Mouse (Mus musculus): ENCODE data around the gene Ak7. TPM values are rescaled to one million over a fixed set of nuclear protein-coding genes. Genes with fewer than 3 reads are reported as not detected.

The Ak7 gene
- total RNA-seq, 2 experiments from 2014 or later: not detected

DNA sequence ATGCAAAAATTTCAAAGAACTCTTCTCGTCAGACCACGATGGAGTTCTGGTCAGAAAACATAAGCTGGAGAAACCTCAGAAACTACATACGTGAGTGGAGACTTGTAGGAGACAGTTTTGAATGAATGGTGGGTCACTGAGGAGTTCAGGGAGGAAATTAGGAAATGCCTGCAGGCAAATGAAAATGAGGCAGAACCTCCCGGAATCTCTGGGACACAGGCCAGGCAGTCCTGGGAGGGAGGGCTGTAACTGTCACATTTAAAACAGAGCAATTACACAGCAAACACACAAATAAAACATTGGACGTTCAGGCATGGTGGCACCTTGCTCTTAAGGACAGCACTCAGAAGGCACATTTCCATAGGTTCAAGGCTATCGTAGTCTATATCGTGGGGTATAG is 69.1 kb downstream of the Ak7 start:
- no peak for DNase-seq
- no peak overlapping the region for H3K27ac ChIP-seq
- H3K4me3 ChIP-seq: no peak overlapping the region
- TF ChIP-seq CTCF (IDR thresholded peaks at IDR 0.05): no peak
- intact Hi-C loops (cut with DNase I): no loop called here

DNA sequence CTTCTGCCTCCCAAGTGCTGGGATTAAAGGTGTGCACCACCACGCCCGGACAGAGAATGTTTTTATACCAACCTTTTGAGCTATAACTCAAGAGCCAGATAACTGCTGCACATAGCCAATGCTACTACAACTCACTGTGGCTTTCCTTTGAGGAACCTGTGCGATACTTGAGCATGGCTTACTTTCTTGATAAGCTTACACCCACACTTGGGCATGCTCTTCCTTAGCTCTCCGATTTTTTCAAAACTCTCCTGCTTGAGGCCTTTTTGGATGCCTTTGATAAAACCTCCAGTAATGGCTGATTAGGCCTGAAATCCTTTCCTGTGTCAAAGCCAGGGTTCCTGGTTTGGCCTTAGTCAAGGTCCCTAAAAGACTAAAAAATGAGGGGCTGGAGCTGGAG is 71.9 kb downstream of the Ak7 start:
- TF ChIP-seq CTCF (IDR thresholded peaks at IDR 0.05): no peak
- intact Hi-C loops (cut with DNase I): no loop called here
- Histone ChIP-seq H3K4me3 (no peak overlapping the region), H3K27ac (no peak overlapping the region)
- DNase-seq: no peak

DNA sequence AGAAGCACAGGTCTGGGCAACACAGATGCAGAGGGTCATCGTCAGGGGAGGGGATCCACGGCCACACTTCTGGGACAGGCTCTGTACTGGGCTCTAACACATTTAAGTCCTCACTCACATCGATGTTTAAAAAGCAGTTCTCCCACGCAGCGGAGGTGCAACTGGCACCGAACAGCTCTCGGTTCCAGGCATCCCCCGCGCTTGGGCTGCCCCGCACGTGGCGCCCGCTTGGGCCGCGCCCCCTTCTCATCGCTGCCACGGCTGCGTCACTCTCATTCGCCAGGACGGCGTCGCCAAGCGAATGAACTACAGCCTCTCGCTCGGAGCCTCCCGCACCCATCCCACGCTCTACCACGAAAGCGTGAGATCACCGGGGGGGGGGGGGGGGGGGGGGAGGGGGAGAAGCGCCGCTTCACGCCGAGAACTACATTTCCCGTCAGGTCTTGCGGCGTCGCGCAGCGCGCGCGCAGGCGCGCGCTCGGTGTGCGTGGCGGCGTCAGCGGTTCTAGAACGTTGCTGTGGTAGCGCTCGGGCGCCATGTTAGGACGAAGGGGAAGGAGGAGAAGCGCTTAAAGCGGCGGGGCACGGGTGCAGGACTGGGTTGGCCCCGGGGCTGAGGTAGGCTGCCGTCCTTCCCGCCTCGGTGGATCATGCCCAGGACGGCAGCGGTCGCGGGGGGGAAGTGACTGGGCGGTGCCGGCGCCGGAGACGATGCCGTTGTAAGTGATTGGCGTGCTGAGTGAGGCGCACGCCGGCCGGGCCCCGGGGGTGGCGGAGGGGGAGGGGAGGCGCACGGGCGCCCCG is 78.6 kb downstream of the Ak7 start, which contains the start of gene Papola:
Papola (plus strand) TSS at position 499 of the 804 bp plus-strand sequence.
- no peak for TF ChIP-seq CTCF (IDR thresholded peaks at IDR 0.05)
- DNase-seq: peak; percentile 91
- Histone ChIP-seq H3K27ac (peak within 1 kb of the TSS; percentile 98), H3K4me3 (peak within 1 kb of the TSS; percentile 78)
- intact Hi-C loops (cut with DNase I): no loop called here

DNA sequence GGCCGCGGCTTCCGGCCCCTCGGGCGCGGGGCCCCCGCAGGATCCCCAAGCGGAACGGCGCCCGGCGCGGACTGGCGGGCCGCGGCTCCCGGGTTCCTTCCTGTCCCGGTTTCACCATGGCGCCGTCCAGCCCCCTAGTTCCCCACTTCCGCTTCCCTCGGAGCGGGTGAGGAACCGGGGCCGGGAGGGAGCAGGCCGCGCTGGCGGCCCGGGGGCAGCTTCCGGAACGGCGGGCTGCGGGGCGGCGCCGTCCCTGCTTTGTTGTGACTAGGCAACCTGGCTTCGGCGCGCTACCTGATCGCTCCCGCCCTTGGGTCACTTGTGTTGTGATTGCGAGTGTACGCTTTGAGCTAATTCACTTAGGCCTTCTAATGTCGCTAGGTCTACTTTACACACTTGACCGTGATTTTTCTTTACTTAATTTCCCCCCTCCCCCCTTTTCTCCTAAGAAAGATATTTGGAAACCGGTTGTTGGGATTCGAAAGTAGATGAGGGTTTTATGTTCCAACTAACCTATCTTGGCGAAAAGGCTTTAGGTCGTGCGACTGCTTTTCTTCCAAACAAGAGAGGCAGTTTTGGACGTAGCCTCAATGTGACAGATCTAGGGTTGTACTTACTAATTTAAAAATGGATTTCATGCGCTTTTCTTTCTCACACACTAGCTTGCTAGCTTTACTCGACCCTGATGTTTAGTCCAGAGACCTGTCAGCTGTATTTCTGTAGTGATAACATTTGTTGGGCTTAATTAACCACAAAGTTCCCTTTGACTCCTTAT is 79.4 kb downstream of the Ak7 start:
- peak; percentile 85 for DNase-seq
- intact Hi-C loops (cut with DNase I): no loop called here
- TF ChIP-seq CTCF (IDR thresholded peaks at IDR 0.05): no peak

DNA sequence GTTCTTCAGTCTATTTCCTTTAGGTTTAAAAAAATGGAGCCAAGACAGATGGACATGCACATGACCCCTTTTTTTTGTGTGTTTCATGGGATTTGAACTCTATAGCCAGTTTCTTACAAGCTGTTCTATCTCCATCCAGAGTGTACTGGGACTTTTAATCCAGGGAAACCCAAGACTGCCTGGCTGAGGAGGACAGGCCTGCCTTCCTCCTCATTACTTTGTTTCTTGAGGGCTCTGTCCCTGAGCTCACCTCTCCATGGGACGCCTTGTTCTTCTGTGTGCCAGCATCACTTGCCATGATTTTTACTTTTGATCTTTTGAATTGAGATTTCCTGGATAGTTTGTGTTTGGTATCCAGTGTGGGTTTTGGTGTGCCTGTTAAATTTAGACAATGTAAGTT is 80.3 kb downstream of the Ak7 start:
- H3K4me3 ChIP-seq: peak overlapping the region; percentile 78
- TF ChIP-seq CTCF (IDR thresholded peaks at IDR 0.05): no peak
- intact Hi-C loops (cut with DNase I): no loop called here
- H3K27ac ChIP-seq: peak overlapping the region; percentile 98
- no peak for DNase-seq

More for the DNA sequence above, 79.4 kb downstream of the Ak7 start:
- H3K4me3 ChIP-seq: peak overlapping the region; percentile 78
- H3K27ac ChIP-seq: peak overlapping the region; percentile 98

DNA sequence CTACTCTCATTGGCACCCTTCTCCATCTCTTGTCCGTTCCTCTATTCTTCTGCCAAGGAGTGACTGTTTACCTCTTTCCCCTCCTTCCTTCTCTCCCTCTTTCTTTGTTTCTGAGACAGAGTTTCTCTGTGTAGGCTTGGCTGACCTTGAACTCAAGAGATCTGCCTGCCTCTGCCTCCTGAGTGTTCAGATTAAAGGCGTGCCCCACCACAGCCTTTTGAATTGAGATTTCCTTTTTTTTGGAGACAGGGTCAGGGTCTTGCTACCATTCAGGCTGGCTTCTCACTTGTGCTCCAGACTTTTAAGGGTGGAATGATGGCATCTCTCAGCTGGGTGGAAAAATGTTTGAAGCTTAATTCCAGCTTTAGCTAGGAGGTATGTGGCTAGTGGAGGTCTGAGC is 81.8 kb downstream of the Ak7 start:
- DNase-seq: no peak
- Histone ChIP-seq H3K27ac (no peak overlapping the region), H3K4me3 (no peak overlapping the region)
- no peak for TF ChIP-seq CTCF (IDR thresholded peaks at IDR 0.05)
- intact Hi-C loops (cut with DNase I): no loop called here

DNA sequence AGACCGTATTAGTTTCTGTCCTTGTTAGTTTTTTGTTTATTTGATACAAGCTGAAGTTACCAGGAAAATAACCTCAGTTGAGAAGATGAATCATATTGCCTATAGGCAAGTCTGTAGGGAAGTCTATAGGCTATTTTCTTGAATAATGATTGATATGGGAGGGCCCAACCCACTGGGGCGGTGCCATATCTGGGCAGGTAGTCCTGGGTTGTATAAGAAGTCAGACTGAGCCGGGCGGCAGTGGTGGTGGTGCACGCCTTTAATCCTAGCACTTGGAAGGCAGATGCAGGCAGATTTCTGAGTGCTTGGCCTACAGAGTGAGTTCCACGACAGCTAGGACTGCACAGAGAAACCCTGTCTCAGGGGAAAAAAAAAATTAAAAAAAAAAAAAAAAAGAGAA is 84.1 kb downstream of the Ak7 start:
- intact Hi-C loops (cut with DNase I): no loop called here
- no peak for DNase-seq
- H3K27ac ChIP-seq: no peak overlapping the region
- no peak overlapping the region for H3K4me3 ChIP-seq
- no peak for TF ChIP-seq CTCF (IDR thresholded peaks at IDR 0.05)

DNA sequence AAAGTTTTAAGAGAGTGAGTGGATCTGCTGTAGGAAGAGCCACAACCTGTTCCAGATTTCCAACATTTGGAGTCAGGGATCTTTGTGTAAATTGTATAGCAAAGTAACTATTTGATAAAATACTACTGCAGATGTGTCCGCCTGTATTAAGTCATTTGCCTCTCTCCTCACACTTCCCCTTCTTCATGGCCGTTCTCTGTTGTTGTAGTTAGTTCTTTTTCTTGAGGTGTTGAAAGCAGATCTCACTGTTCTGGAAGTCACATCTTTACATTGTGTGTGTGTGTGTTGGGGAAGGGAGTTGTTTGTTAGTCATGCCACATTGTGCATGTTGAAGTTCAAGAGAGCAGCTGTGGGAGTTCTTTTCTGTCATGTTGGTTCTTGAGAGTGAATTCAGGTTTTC is 89.1 kb downstream of the Ak7 start:
- no peak for TF ChIP-seq CTCF (IDR thresholded peaks at IDR 0.05)

DNA sequence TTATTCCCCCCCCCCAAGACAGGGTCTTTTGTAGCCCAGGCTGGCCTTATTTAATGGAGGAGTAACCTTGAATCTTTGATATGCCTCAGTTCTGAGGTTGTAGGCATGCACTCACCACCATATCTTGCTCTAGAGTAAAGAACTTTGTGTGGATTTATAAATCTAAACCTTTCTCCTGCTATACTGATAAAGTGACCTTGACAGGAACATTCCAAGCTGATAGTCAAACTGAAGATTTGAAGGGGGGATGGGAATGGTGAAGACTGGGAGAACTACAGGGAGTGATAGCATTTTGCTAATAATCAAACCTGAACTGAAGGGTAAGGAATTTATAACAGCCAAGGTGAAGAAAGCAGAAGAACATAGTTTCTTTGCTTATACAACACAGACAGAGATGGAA is 92.2 kb downstream of the Ak7 start:
- intact Hi-C loops (cut with DNase I): no loop called here
- no peak overlapping the region for H3K27ac ChIP-seq
- DNase-seq: no peak
- no peak for TF ChIP-seq CTCF (IDR thresholded peaks at IDR 0.05)
- no peak overlapping the region for H3K4me3 ChIP-seq

More for the DNA sequence above, 89.1 kb downstream of the Ak7 start:
- intact Hi-C loops (cut with DNase I): no loop called here
- Histone ChIP-seq H3K27ac (no peak overlapping the region), H3K4me3 (no peak overlapping the region)
- no peak for DNase-seq

DNA sequence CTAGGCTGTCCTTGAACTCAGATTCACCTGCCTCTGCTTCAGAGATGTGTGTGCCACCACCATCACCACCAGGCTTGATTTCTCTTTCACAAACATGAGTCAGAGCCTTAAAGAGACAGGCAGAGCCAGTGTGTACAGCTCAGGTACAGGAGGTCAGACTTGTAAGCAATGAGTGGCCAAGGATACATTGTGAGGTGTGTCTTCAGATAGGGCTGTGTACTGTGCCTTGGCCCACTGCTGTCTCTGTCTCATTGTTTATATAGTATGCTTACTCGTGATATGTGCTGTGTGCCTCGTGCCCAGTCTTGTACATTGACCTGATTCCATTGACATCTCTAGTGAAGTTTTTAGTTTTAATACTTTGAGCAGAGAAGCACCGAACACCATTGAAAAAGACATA is 100.0 kb downstream of the Ak7 start:
- no peak for TF ChIP-seq CTCF (IDR thresholded peaks at IDR 0.05)
- intact Hi-C loops (cut with DNase I): no loop called here
- Histone ChIP-seq H3K27ac (no peak overlapping the region), H3K4me3 (no peak overlapping the region)
- no peak for DNase-seq

DNA sequence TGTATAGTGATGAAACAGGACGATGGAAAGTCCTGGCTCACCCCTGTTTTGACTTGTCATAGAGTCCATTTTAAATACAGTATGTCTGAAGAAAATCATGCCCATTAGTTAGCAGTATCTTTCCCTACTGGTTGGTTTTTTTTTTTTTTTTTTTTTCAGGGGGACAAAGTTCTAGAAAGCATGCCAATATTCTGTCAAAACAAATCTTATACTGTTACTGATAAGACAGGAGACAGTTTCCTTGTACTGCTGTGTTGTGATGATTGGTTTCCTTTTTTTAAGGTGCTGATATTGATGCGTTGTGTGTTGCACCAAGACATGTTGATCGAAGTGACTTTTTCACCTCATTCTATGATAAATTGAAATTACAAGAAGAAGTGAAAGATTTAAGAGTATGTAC is 100.4 kb downstream of the Ak7 start:
- intact Hi-C loops (cut with DNase I): no loop called here
- no peak overlapping the region for H3K27ac ChIP-seq
- no peak overlapping the region for H3K4me3 ChIP-seq
- DNase-seq: no peak
- TF ChIP-seq CTCF (IDR thresholded peaks at IDR 0.05): no peak

DNA sequence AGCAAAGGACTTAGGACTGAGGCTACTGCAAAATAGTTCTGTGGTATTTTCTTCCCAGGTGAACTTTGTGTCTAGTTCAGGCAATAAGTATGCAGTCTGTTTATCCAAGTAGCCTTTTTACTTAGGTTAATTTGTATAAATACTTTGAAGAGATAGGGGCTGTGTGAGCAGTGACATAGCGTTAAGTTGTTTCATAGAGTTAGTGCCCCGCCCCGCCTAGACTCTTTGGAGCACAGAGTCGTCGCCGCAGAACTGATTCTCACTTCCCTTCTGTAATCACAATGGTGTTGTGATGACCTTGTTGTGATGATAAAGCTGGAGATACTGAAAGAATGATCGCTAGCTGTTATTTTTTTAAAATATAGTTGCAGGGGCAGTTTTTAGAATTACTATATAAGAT is 101.6 kb downstream of the Ak7 start:
- intact Hi-C loops (cut with DNase I): no loop called here
- no peak for TF ChIP-seq CTCF (IDR thresholded peaks at IDR 0.05)
- DNase-seq: no peak
- Histone ChIP-seq H3K27ac (no peak overlapping the region), H3K4me3 (no peak overlapping the region)

DNA sequence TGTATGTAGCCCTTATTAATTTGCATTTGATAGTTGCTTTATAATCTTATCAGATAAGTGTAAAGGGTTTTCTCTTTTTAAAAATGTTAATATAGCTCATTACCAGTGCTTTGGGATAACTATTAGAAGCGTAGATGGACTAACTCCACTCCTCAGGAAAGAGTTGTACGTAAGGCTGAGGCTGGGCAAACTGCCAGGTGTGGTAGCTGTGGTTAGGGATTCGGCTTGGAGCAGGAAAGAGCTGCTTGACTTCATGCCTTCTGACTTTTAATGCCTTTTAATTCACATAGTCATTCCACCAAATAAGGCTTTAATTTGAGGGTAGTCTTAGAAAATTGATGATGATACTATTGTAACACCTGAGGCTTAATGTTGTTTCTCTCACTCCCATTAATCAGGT is 103.2 kb downstream of the Ak7 start:
- Histone ChIP-seq H3K27ac (no peak overlapping the region), H3K4me3 (no peak overlapping the region)
- DNase-seq: no peak
- no peak for TF ChIP-seq CTCF (IDR thresholded peaks at IDR 0.05)
- intact Hi-C loops (cut with DNase I): no loop called here

Data from gastrocnemius, adult 2 months (tissue).